Mouse (Mus musculus) myocyte (in vitro differentiated cells): ENCODE results near the gene Ints5.

ENCODE experiments used
- CEBPB ChIP-seq: IDR thresholded peaks from 2 replicates; pipeline ENCODE4 v1.6.1; 2011; ENCODE audit warnings: mild to moderate bottlenecking, moderate library complexity; ENCODE audit not compliant: poor library complexity, insufficient read depth, severe bottlenecking
- E2F4 ChIP-seq: IDR thresholded peaks from one replicate; pipeline ENCODE4 v1.6.1; 2011; ENCODE audit warnings: mild to moderate bottlenecking, control low read depth, moderate library complexity; ENCODE audit not compliant: insufficient read depth
- MAX ChIP-seq: IDR thresholded peaks from one replicate; pipeline ENCODE4 v1.6.1; 2011; ENCODE audit warnings: low read depth, mild to moderate bottlenecking, control low read depth
- POLR2A ChIP-seq: IDR thresholded peaks from one replicate; pipeline ENCODE4 v1.6.1; 2011; ENCODE audit warnings: low read depth, mild to moderate bottlenecking, control low read depth, moderate library complexity; ENCODE audit not compliant: insufficient read length
- POLR2AphosphoS2 ChIP-seq: IDR thresholded peaks from one replicate; pipeline ENCODE4 v1.6.1; 2011; ENCODE audit warnings: low read depth, control low read depth; ENCODE audit not compliant: insufficient read length
- SRF ChIP-seq: IDR thresholded peaks from one replicate; pipeline ENCODE4 v1.6.1; 2011; ENCODE audit warnings: low read depth; ENCODE audit not compliant: control insufficient read depth, insufficient read length
- TCF12 ChIP-seq: IDR thresholded peaks from one replicate; pipeline ENCODE4 v1.6.1; 2011; ENCODE audit warnings: mild to moderate bottlenecking, control low read depth; ENCODE audit not compliant: poor library complexity, insufficient read depth, severe bottlenecking
- TCF3 ChIP-seq: IDR thresholded peaks from one replicate; pipeline ENCODE4 v1.6.1; 2011; ENCODE audit warnings: low read depth, control low read depth; ENCODE audit not compliant: insufficient read length

- no peak for TF ChIP-seq POLR2A
- TF ChIP-seq E2F4, result no peak
- no peak for TF ChIP-seq TCF3
- no peak for TF ChIP-seq POLR2AphosphoS2
- no peak for TF ChIP-seq TCF12
- no peak for TF ChIP-seq CEBPB
- TF ChIP-seq MAX, result no peak
- TF ChIP-seq SRF, result no peak
These were observed 17.8 kb upstream of the Ints5 start for GRCm38 (mm10) chr19:8875031-8875430.
